Mouse (Mus musculus) layer of hippocampus, adult 2 months (tissue): Measurements from ENCODE around the gene Rbm34. TPM values are rescaled to one million over a fixed set of nuclear protein-coding genes. Genes with fewer than 3 reads are reported as not detected.

Source experiments
- DNase-seq, 2 experiments: peaks; one replicate each; pipeline ENCODE4 v3.0.0; 2022; ENCODE audit warnings: low spot score in 2 of 2
- H3K27ac ChIP-seq: fragments of 200-600 bp; 2 replicates; pipeline ENCODE4 v1.8.1; 2022
- H3K4me3 ChIP-seq: fragments of 200-600 bp; 2 replicates; pipeline ENCODE4 v1.8.1; 2022; ENCODE audit warnings: mild to moderate bottlenecking
- CTCF ChIP-seq: fragments of 200-600 bp; conservative IDR thresholded peaks from 2 replicates; pipeline ENCODE4 v1.8.1; 2022; ENCODE audit warnings: antibody characterized with exemption, mild to moderate bottlenecking, moderate library complexity
- total RNA-seq, 2 experiments: library from RNA; stranded (reverse); gene quantifications; 2 replicates each; pipeline ENCODE4 v1.2.3; 2021

Gene Rbm34
- total RNA-seq, 2 experiments from 2014 or later: 12.1 to 12.9 TPM

DNA sequence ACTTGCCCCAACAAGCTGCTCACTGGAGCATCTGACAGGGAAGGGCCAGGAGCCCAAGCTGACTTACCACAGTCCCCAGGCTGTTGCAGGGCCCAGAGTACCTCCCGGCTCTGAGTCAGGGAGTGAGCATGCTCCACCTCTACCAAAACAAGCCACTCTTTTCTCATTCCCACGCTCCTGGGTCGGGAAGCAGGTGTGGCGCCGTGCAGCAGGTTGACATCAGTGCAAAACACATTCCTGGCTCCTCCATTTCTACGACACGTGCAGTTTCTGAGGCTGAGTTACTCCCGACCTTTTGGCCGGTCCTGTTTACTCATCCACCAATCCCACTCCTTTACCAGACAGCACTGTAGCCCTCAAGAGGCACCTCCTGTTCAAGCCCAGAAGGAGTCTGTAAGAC, 62.9 kb downstream of the Rbm34 start:
- Histone ChIP-seq H3K27ac (peak overlapping the region; percentile 75), H3K4me3 (no peak overlapping the region)
- DNase-seq: no peak
- TF ChIP-seq CTCF: no peak

DNA sequence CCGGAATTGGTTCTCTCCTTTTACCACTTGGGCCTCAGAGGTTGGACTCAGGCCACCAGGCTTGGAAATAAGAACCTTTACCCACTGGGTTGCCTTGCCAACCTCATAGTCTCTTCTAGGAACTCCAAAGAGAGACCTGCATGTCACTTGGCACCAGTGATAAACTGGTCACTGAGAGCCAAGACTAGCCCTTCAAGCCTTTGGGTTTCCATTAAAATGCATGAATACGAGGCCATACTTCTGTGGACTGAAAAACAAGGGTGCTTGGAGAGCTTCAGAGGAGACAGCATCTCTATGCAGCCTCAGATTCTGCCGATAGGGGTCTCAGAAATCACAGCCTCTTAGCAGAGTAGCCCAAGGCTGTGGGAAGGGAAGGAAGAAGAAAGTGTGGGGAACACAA, 63.5 kb downstream of the Rbm34 start:
- Histone ChIP-seq H3K27ac (peak overlapping the region; percentile 75), H3K4me3 (no peak overlapping the region)
- DNase-seq: peak; percentile 31 to 65
- TF ChIP-seq CTCF: peak; percentile 71

DNA sequence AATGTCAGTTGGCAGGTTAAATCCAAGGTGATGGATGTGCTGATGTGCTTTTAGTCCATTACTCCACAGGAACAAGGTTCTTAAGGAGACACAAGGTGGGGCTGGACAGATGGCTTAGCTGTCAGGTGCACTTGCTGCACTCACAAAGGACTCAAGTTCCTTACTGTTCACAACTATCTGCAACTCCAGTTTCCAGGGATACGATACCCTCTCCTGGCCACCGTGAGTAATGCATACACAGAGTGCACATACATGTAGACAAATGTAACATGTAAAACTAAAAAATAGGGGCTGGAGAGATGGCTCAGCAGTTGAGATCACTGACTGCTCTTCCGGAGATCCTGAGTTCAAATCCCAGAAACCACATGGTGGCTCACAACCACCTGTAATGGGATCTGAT, 65.5 kb downstream of the Rbm34 start:
- Histone ChIP-seq H3K4me3 (no peak overlapping the region), H3K27ac (no peak overlapping the region)
- DNase-seq: no peak
- TF ChIP-seq CTCF: peak; percentile 59

DNA sequence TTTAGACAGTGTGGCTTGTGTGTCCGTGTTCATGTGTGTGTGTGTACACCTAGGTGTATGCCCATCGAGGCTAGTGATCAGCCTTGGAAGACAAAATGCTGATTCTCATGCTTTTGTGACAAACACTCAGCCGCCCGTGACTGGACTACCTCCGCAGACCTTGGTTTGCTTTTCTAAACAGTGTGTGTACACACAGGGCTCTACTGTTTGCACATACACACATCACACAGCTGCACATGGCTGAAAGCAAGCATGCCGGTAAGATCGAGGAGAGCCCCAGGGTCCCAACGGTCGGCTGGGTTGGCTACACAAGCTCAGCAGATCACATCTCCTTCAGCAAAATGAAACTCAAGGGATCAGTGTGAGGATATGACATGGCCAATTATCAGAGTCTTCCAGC, 66.9 kb downstream of the Rbm34 start:
- Histone ChIP-seq H3K4me3 (no peak overlapping the region), H3K27ac (no peak overlapping the region)
- no peak for TF ChIP-seq CTCF
- DNase-seq: no peak

DNA sequence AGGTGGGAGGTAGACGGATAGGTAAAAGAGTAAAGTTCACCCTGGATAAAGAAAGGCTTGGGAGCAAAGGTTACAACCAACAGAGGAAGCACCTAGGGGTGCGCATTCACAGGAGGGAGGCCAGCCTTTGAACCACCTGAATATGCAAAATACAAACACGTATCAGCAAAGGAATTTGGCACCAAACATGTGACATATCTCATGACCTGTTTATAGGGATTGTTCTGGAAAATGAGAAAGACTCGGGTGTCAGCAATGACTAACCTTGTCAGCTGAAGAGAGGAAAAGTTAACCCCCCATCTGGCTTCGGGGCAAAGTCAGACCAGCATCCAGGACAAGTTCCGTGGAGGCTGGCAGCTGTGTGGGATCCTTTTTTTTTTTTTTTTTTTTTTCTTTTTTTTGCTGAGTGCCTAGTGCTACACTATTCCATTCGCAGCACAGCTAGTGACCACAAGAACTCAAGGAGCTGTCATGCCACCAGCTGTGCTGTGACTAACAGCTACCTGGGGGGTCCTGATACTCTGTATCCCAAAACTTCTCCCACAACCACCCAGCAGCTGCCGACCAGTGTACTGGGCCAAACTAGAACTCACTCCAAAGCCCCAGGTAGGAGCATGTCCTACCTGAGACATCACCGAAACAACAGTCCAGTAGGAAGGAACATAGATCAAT, 67.5 kb downstream of the Rbm34 start:
- TF ChIP-seq CTCF: no peak
- DNase-seq: no peak
- Histone ChIP-seq H3K4me3 (no peak overlapping the region), H3K27ac (no peak overlapping the region)

DNA sequence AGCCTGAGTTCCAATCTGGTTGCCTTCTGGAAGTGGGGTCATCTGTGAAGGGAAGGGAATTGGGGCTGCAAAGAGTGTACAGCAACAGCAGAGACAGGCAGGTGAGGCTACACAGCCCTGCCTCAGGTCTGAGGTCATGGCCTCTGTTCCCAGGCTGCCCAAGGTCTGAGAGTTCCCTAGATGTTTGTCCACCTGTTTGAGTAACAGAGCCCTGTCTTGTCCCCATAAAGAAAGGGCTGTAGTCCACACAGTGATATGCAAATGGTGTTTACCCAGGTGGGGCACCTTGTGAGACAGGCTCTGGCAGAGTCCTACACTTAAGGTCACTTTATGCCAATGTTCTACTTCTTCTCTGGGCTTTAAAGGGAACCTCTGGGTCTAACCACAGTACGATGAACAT, 69.3 kb downstream of the Rbm34 start:
- DNase-seq: no peak
- no peak for TF ChIP-seq CTCF
- Histone ChIP-seq H3K27ac (no peak overlapping the region), H3K4me3 (no peak overlapping the region)

DNA sequence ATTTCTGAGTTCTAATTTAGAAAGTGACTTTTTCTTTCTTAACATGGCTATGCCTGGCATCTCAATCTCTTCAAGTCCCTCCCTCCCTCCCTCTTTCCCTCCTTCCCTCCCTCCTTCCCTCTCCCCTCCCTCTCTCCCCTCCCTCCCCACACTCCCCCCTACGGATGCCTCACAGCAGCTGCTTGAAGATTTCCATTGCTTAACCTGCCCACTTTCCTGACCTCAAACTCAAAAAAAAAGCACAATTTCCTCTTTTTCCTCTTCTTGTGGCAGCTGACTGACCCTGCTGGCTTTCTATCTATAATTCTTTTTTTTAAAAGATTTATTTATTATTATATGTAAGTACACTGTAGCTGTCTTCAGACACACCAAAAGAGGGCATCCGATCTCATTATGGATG, 69.8 kb downstream of the Rbm34 start:
- Histone ChIP-seq H3K27ac (no peak overlapping the region), H3K4me3 (no peak overlapping the region)
- TF ChIP-seq CTCF: no peak
- no peak for DNase-seq

Other genes with a start within 250 kb of the Rbm34 start
- gene Tomm20, start 25.2 kb downstream of the Rbm34 start, total RNA-seq: 100 to 1,000 TPM; 209 to 214 TPM
- 10 to 100 TPM; 26.1 to 28.1 TPM for gene Pard3, start 92.8 kb upstream of the Rbm34 start, total RNA-seq